Comparison of ENCODE assay signal across 21 mouse cellular contexts in genomic region chr11:35782444-35782843, GRCm38 (mm10). TPM values are rescaled to one million over a fixed set of nuclear protein-coding genes. Genes with fewer than 3 reads are reported as not detected.
DNase-seq lines count a peak whose midpoint lies in the region; TF ChIP-seq lines count a peak whose summit lies in the region.
"Had no signal": no experiment of that assay in that cellular context is flagged by ENCODE, and none has a peak within 500 bp of the region (broad histone marks: within the 10 kb centered on the region; RNA-seq: fewer than 3 reads in every experiment).

No protein-coding gene starts in this region.

- WGBS in liver, adult 2 months = 98% methylated on average over 3 of the region's 3 CpGs

- peak; percentile 56 for DNase-seq in heart, adult 11 months
- no peak for DNase-seq in heart, postnatal 14 days
- no peak for DNase-seq in liver, adult 2 months (ENCODE audit: extremely low read depth, low read depth, low spot score)
- DNase-seq in liver = no peak
- peak; percentile 3 to 7 for DNase-seq in urinary bladder, postnatal 4 days (ENCODE audit: low spot score in 2 of 2)
- DNase-seq in urinary bladder, postnatal 14 days (ENCODE audit: low spot score) = no peak
- DNase-seq: adrenal gland, adult 8-10 months; B cell, adult 2 months; cerebellum, adult 11-12 months; cerebellum, adult 9-10 months; cerebellum, postnatal 10 days; cerebellum, postnatal 25 days had no signal

- intact Hi-C loops in heart, postnatal 14 days (cut with DNase I) = no loop called here

- peak overlapping the region; percentile 33 for H3K27ac ChIP-seq in liver, adult 2 months (replicated peaks; ENCODE audit: insufficient read depth, low read depth, low read length)
- H3K27ac ChIP-seq: embryonic facial prominence, embryonic 10.5 days; embryonic facial prominence, embryonic 12.5 days; forebrain, embryonic 13.5 days; forebrain, embryonic 15.5 days had no signal

- peaks cover 11% of the 10 kb centered on the region for H3K4me1 ChIP-seq in liver, adult 2 months (ENCODE audit: control insufficient read depth, insufficient read depth, low read length)
- H3K4me1 ChIP-seq: embryonic facial prominence, embryonic 10.5 days; embryonic facial prominence, embryonic 12.5 days; forebrain, embryonic 13.5 days; forebrain, embryonic 15.5 days had no signal

- peaks cover 3% of the 10 kb centered on the region; the same call in 1 of the 2 replicates for H3K79me2 ChIP-seq in liver, adult 2 months (ENCODE audit: control insufficient read depth, insufficient read depth, low read length)

- H3K9ac ChIP-seq in liver, adult 2 months (ENCODE audit: low read depth, low read length) = no peak overlapping the region
- H3K9ac ChIP-seq: embryonic facial prominence, embryonic 12.5 days; forebrain, embryonic 13.5 days; forebrain, embryonic 15.5 days had no signal

- no peak overlapping the region for H3K4me3 ChIP-seq in liver, adult 2 months (ENCODE audit: insufficient read depth, low read depth, low read length)
- H3K4me3 ChIP-seq: embryonic facial prominence, embryonic 10.5 days; embryonic facial prominence, embryonic 12.5 days; forebrain, embryonic 13.5 days; forebrain, embryonic 15.5 days had no signal

- no peak for TF ChIP-seq CTCF in liver, adult 2 months (IDR thresholded peaks at IDR 0.05; ENCODE audit: low read depth, low read length)

- TF ChIP-seq POLR2A in liver, adult 2 months (IDR thresholded peaks at IDR 0.05; ENCODE audit: extremely low read depth, insufficient read depth, low read length) = no peak

- H3K36me3 ChIP-seq in liver, adult 2 months (ENCODE audit: control insufficient read depth, insufficient read depth, low read length) = peaks cover 59% of the 10 kb centered on the region

- no peaks in the 10 kb centered on the region for H3K27me3 ChIP-seq in liver, adult 2 months (ENCODE audit: control insufficient read depth, insufficient read depth, low read length)
- H3K27me3 ChIP-seq: CH12.LX; embryonic facial prominence, embryonic 12.5 days; forebrain, embryonic 13.5 days; forebrain, embryonic 15.5 days; Patski had no signal

RNA-seq across cellular contexts. Expression of gene Pank3, which starts 13.2 kb away (rescaled TPM):
- 10 to 100 TPM; 26.9 to 27.0 TPM for total RNA-seq in heart, postnatal 14 days (2021)
- total RNA-seq in liver, adult 2 months (2014; rRNA removed) = 46.2 and 58.1 TPM in 2 replicates
- polyA plus RNA-seq in liver, adult 2 months (2012; rRNA removed) = 5.7 and 6.1 TPM in 2 replicates

RNA-seq across cellular contexts. Expression of gene Fbll1, which starts 16.2 kb away (rescaled TPM):
- not detected for total RNA-seq in heart, postnatal 14 days (2021)
- total RNA-seq in liver, adult 2 months (2014; rRNA removed) = not detected in 2 replicates
- polyA plus RNA-seq in liver, adult 2 months (2012; rRNA removed) = not detected in 2 replicates
- total RNA-seq: CH12.LX had no signal
- polyA plus RNA-seq: activated CD4-positive, CD25-positive, alpha-beta regulatory T cell, adult 4 months; CD4-positive, CD25-positive, alpha-beta regulatory T cell, adult 4 months; G1E; Patski had no signal

RNA-seq across cellular contexts. Expression of gene Rars, which starts 51.9 kb away (rescaled TPM):
- 10 to 100 TPM; 32.1 to 34.5 TPM for total RNA-seq in heart, postnatal 14 days (2021)
- total RNA-seq in liver, adult 2 months (2014; rRNA removed) = 27.9 and 29.4 TPM in 2 replicates
- 9.7 and 10.2 TPM in 2 replicates for polyA plus RNA-seq in liver, adult 2 months (2012; rRNA removed)

Comparison
In these comparisons a context has a peak if more than half of its experiments do, and no peak if none do; other contexts are left out.
1. DNase-seq: peak in heart, adult 11 months (single experiment) and urinary bladder, postnatal 4 days (2 of 2); none in heart, postnatal 14 days (0 of 2), liver, adult 2 months (single experiment), liver (single experiment) and urinary bladder, postnatal 14 days (single experiment).